Mouse (Mus musculus): ENCODE measurements around the gene Macrod1.

DNA sequence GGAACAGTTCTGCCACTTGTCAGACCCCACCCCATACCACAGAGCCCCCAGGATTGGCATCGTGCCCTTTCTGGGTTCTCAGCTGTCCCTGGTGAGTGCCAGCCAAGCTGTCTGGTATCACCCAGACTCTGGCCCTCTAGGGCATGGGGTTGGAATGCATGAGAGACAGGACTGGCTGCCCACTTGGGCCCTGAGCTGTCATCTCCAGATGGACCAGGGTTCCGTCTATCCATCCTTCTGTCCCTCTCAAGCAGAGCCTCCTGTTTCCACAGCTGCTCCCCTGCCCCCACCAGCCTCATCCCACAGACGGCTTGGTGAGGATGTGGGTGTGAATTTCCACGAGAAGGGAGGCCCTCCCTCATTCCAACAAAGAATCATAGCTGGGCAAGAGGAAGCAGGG lies 91.5 kb downstream of the Macrod1 start:
- TF ChIP-seq CTCF (IDR thresholded peaks at IDR 0.05; ENCODE audit: low read depth, low read length) (no peak), POLR2A (IDR thresholded peaks at IDR 0.05; ENCODE audit: borderline replicate concordance, low read depth, low read length) (no peak)

All from bone marrow macrophage, adult 2 months (primary cell).